Mouse (Mus musculus) left cerebral cortex, postnatal 14 days (tissue): Measurements from ENCODE around the gene 1700030J22Rik. TPM values are rescaled to one million over a fixed set of nuclear protein-coding genes. Genes with fewer than 3 reads are reported as not detected.

Source experiments
- DNase-seq, 2 experiments: peaks; one replicate each; pipeline ENCODE4 v3.0.0; 2021 to 2022; ENCODE audit warnings: low spot score in 2 of 2, mixed read lengths in 1 of 2
- intact Hi-C: fragments of 180-260 bp; cut with DNase I; formaldehyde crosslinking; loops from one replicate; pipeline ENCODE4 v1.15.1; 2025
- total RNA-seq, 2 experiments: library from RNA; stranded (reverse); gene quantifications; 2 replicates each; pipeline ENCODE4 v1.2.3; 2021

The 1700030J22Rik gene
- total RNA-seq, 2 experiments from 2014 or later: 13.8 to 14.7 TPM

- no peak for DNase-seq
- intact Hi-C loops: no loop called here
These were observed 56.5 kb downstream of the 1700030J22Rik start for GRCm38 (mm10) chr8:116922060-116922757.

DNA sequence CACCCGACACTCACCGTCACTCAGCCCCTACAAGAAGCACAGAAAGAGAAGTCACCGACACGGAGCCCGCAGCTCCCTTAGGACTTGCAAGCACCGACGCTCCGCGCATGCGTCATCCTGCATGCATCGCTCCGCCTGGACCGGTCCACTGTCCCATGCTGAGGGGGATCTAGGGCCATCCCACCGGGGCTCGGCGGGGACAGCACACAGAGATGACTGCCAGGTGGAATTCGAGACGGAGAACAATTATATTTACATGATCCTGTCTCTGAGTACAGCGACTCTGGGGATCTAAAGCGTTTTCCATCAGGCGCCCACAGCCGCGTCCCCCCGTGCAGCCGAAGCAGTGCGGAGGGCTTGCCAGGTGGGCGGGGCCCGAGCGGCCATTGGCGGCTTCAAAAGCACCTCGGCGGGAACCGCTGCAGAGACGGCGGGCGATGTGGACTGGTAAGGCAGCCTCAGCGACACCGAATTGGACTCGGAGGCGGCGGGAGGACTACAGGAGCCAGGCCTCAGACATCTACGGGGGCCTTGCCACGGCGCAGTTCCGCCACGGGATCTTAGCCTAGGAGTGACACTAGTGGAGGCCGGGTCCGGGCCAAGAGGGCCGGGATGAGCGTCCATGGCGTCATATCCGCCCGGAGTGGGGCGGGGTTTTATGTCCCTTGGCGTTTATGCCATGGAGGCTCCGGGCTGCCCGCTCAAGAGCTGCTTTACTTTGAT, 57.3 kb downstream of the 1700030J22Rik start, which contains the start of the genes Cmc2 and Cenpn:
Gene Cmc2, minus strand, starts transcription at position 119 of the 723 bp plus-strand sequence.
Gene Cenpn, plus strand, starts transcription at position 394 of the 723 bp plus-strand sequence.
- intact Hi-C loops: no loop called here

GRCm38 (mm10) chr8:116921005-116921336, 57.8 kb downstream of the 1700030J22Rik start:
- intact Hi-C loops: no loop called here

More for the DNA sequence above, 57.3 kb downstream of the 1700030J22Rik start, which contains the start of the genes Cmc2 and Cenpn:
- DNase-seq: peak; percentile 89 to 91

More at GRCm38 (mm10) chr8:116921005-116921336, 57.8 kb downstream of the 1700030J22Rik start:
- no peak for DNase-seq

Other genes with a start within 250 kb of the 1700030J22Rik start
- gene Cdyl2, start 246.0 kb downstream of the 1700030J22Rik start, total RNA-seq: 10 to 100 TPM; 18.9 to 20.8 TPM
- 10 to 100 TPM; 12.9 to 14.8 TPM for gene Cmc2, start 57.5 kb downstream of the 1700030J22Rik start, total RNA-seq
- gene Cenpn, start 57.2 kb downstream of the 1700030J22Rik start, total RNA-seq: 1 to 10 TPM; 1.6 to 2.7 TPM
- 10 to 100 TPM; 41.1 to 46.4 TPM for gene Atmin, start 35.6 kb downstream of the 1700030J22Rik start, total RNA-seq
- 10 to 100 TPM; 37.6 to 41.1 TPM for gene Gcsh, start 14.6 kb upstream of the 1700030J22Rik start, total RNA-seq
- gene Pkd1l2, start 103.5 kb upstream of the 1700030J22Rik start, total RNA-seq: not detected
- gene Bco1, start 116.9 kb upstream of the 1700030J22Rik start, total RNA-seq: not detected
- 10 to 100 TPM; 17.2 to 19.3 TPM for gene Gan, start 179.2 kb upstream of the 1700030J22Rik start, total RNA-seq